Mouse (Mus musculus): ENCODE results near the gene Mc3r.

- TF ChIP-seq CTCF (IDR thresholded peaks at IDR 0.05; ENCODE audit: borderline replicate concordance, control insufficient read depth, extremely low read depth, insufficient read depth, low read length, poor library complexity) (no peak), POLR2A (IDR thresholded peaks at IDR 0.05; ENCODE audit: control insufficient read depth, extremely low read depth, insufficient read depth, low read length, poor library complexity) (no peak)
These were observed 10.1 kb upstream of the Mc3r start for GRCm38 (mm10) chr2:172238220-172238619.
